Mouse (Mus musculus) intestine, embryonic 15.5 days (tissue): ENCODE results near the gene Sorbs2. TPM values are rescaled to one million over a fixed set of nuclear protein-coding genes. Genes with fewer than 3 reads are reported as not detected.
A peak's percentile ranks its signal among the peaks of the same experiment; 100 is the strongest.

Experiments used
- ATAC-seq: fragments of 200-750 bp; cut with Nextera tagmentation; 2 replicates; pipeline ENCODE4 v1.8.0; 2017; ENCODE audit warnings: moderate TSS enrichment, moderate library complexity
- H3K27ac ChIP-seq: fragments of 300-500 bp; sonication (generic); 2 replicates; pipeline ENCODE4 v1.5.1; 2015; ENCODE audit warnings: mild to moderate bottlenecking, inconsistent platforms
- H3K27me3 ChIP-seq: fragments of 300-500 bp; sonication (generic); replicated peaks from 2 replicates; pipeline ENCODE4 v1.6.1; 2015; ENCODE audit warnings: inconsistent platforms
- H3K36me3 ChIP-seq: fragments of 300-500 bp; sonication (generic); 2 replicates; pipeline ENCODE4 v1.6.1; 2015; ENCODE audit warnings: inconsistent platforms
- H3K4me1 ChIP-seq: fragments of 300-500 bp; sonication (generic); replicated peaks from 2 replicates; pipeline ENCODE4 v1.6.1; 2015; ENCODE audit warnings: inconsistent platforms
- H3K4me2 ChIP-seq: fragments of 300-500 bp; sonication (generic); replicated peaks from 2 replicates; pipeline ENCODE4 v1.6.1; 2015; ENCODE audit warnings: mild to moderate bottlenecking, inconsistent platforms
- H3K4me3 ChIP-seq: fragments of 300-500 bp; sonication (generic); replicated peaks from 2 replicates; pipeline ENCODE4 v1.5.1; 2015; ENCODE audit warnings: inconsistent platforms
- H3K9ac ChIP-seq: fragments of 300-500 bp; sonication (generic); 2 replicates; pipeline ENCODE4 v1.6.1; 2015; ENCODE audit warnings: inconsistent platforms
- H3K9me3 ChIP-seq: fragments of 300-500 bp; sonication (generic); 2 replicates; pipeline ENCODE4 v1.6.1; 2016; ENCODE audit warnings: inconsistent platforms
- WGBS: fragments of 180-500 bp; shearing (Covaris S2); methylation state at CpG from one replicate; pipeline ENCODE4 v1.1.7; 2015; 5-methylcytosine and 5-hydroxymethylcytosine counted together
- polyA plus RNA-seq: library from polyadenylated mRNA; unstranded; fragments of >200 nt; fragmentation: Nextera tagmentation; extraction: Ambion mirVana; gene quantifications from 2 replicates; pipeline ENCODE4 v1.2.1, GENCODE M21; 2015

Gene Sorbs2
- polyA plus RNA-seq, 1 experiment from 2014 or later: 25.3 TPM

- WGBS: 85% methylated on average over 1 of the region's 1 CpGs
- ATAC-seq: no peak
- Histone ChIP-seq H3K36me3 (no peaks in the 10 kb centered on the region), H3K4me1 (0 out of 2 replicates have a peak, but pooled peaks cover 6% of the 10 kb centered on the region), H3K9ac (no peak overlapping the region), H3K9me3 (no peaks in the 10 kb centered on the region), H3K27ac (no peak overlapping the region), H3K4me3 (no peak overlapping the region), H3K4me2 (no peak overlapping the region), H3K27me3 (no peaks in the 10 kb centered on the region)
Measured at GRCm38 (mm10) chr8:45583856-45584255, 76.3 kb downstream of the Sorbs2 start.

GRCm38 (mm10) chr8:45584390-45585052 is 76.9 kb downstream of the Sorbs2 start:
- WGBS: 68% methylated on average over 9 of the region's 9 CpGs
- H3K4me2 ChIP-seq: peak overlapping the region; percentile 9; the same call in 1 of the 2 replicates
- peak; percentile 88 for ATAC-seq

GRCm38 (mm10) chr8:45585158-45585557 is 77.6 kb downstream of the Sorbs2 start:
- WGBS: 39% methylated on average over 4 of the region's 4 CpGs
- Histone ChIP-seq H3K27me3 (no peaks in the 10 kb centered on the region), H3K4me1 (0 out of 2 replicates have a peak, but pooled peaks cover 6% of the 10 kb centered on the region), H3K27ac (peak overlapping the region; percentile 70), H3K9me3 (no peaks in the 10 kb centered on the region), H3K36me3 (no peaks in the 10 kb centered on the region), H3K9ac (no peak overlapping the region), H3K4me3 (no peak overlapping the region), H3K4me2 (peak overlapping the region; percentile 9; the same call in 1 of the 2 replicates)
- ATAC-seq: peak; percentile 81

More at GRCm38 (mm10) chr8:45584390-45585052, 76.9 kb downstream of the Sorbs2 start:
- Histone ChIP-seq H3K36me3 (no peaks in the 10 kb centered on the region), H3K4me1 (0 out of 2 replicates have a peak, but pooled peaks cover 6% of the 10 kb centered on the region), H3K27ac (peak overlapping the region; percentile 70), H3K9me3 (no peaks in the 10 kb centered on the region), H3K27me3 (no peaks in the 10 kb centered on the region), H3K9ac (no peak overlapping the region), H3K4me3 (no peak overlapping the region)

GRCm38 (mm10) chr8:45587011-45587410 is 79.4 kb downstream of the Sorbs2 start:
- no peaks in the 10 kb centered on the region for H3K27me3 ChIP-seq
- H3K4me1 ChIP-seq: 0 out of 2 replicates have a peak, but pooled peaks cover 9% of the 10 kb centered on the region
- H3K4me3 ChIP-seq: no peak overlapping the region
- no peaks in the 10 kb centered on the region for H3K36me3 ChIP-seq
- no peak for ATAC-seq
- H3K4me2 ChIP-seq: no peak overlapping the region
- H3K9me3 ChIP-seq: no peaks in the 10 kb centered on the region
- WGBS: 95% methylated on average over 9 of the region's 9 CpGs
- no peak overlapping the region for H3K9ac ChIP-seq
- H3K27ac ChIP-seq: no peak overlapping the region

GRCm38 (mm10) chr8:45591888-45592287 is 84.3 kb downstream of the Sorbs2 start:
- Histone ChIP-seq H3K27ac (no peak overlapping the region), H3K4me3 (no peak overlapping the region), H3K4me1 (0 out of 2 replicates have a peak, but pooled peaks cover 5% of the 10 kb centered on the region), H3K27me3 (no peaks in the 10 kb centered on the region), H3K36me3 (no peaks in the 10 kb centered on the region), H3K9me3 (no peaks in the 10 kb centered on the region), H3K4me2 (no peak overlapping the region), H3K9ac (no peak overlapping the region)
- WGBS: 72% methylated on average over 4 of the region's 4 CpGs
- no peak for ATAC-seq

GRCm38 (mm10) chr8:45593711-45594110 is 86.1 kb downstream of the Sorbs2 start:
- H3K36me3 ChIP-seq: no peaks in the 10 kb centered on the region
- H3K9ac ChIP-seq: no peak overlapping the region
- H3K4me2 ChIP-seq: no peak overlapping the region
- WGBS: 86% methylated on average over 5 of the region's 5 CpGs
- no peaks in the 10 kb centered on the region for H3K9me3 ChIP-seq
- H3K4me3 ChIP-seq: no peak overlapping the region
- ATAC-seq: no peak
- H3K4me1 ChIP-seq: 0 out of 2 replicates have a peak, but pooled peaks cover 3% of the 10 kb centered on the region
- H3K27ac ChIP-seq: no peak overlapping the region
- no peaks in the 10 kb centered on the region for H3K27me3 ChIP-seq

GRCm38 (mm10) chr8:45595983-45596382 is 88.4 kb downstream of the Sorbs2 start:
- Histone ChIP-seq H3K4me2 (no peak overlapping the region), H3K9ac (no peak overlapping the region), H3K4me3 (no peak overlapping the region), H3K36me3 (no peaks in the 10 kb centered on the region), H3K27ac (no peak overlapping the region), H3K4me1 (0 out of 2 replicates have a peak, but pooled peaks cover 3% of the 10 kb centered on the region), H3K9me3 (no peaks in the 10 kb centered on the region), H3K27me3 (no peaks in the 10 kb centered on the region)
- WGBS: 84% methylated on average over 1 of the region's 1 CpGs
- ATAC-seq: no peak

GRCm38 (mm10) chr8:45596591-45596990 is 89.0 kb downstream of the Sorbs2 start:
- H3K4me2 ChIP-seq: no peak overlapping the region
- 83% methylated on average over 2 of the region's 2 CpGs for WGBS
- H3K4me3 ChIP-seq: no peak overlapping the region
- H3K4me1 ChIP-seq: 0 out of 2 replicates have a peak, but pooled peaks cover 3% of the 10 kb centered on the region
- H3K9me3 ChIP-seq: no peaks in the 10 kb centered on the region
- H3K36me3 ChIP-seq: no peaks in the 10 kb centered on the region
- no peak overlapping the region for H3K9ac ChIP-seq
- H3K27ac ChIP-seq: no peak overlapping the region
- ATAC-seq: no peak
- H3K27me3 ChIP-seq: no peaks in the 10 kb centered on the region

GRCm38 (mm10) chr8:45597631-45598420 is 90.2 kb downstream of the Sorbs2 start:
- Histone ChIP-seq H3K4me2 (no peak overlapping the region), H3K9me3 (no peaks in the 10 kb centered on the region), H3K4me3 (no peak overlapping the region), H3K4me1 (no peaks in the 10 kb centered on the region), H3K36me3 (no peaks in the 10 kb centered on the region), H3K9ac (no peak overlapping the region), H3K27me3 (no peaks in the 10 kb centered on the region), H3K27ac (no peak overlapping the region)
- no peak for ATAC-seq
- WGBS: 81% methylated on average over 7 of the region's 7 CpGs

- H3K4me1 ChIP-seq: no peaks in the 10 kb centered on the region
- H3K27ac ChIP-seq: no peak overlapping the region
- H3K9me3 ChIP-seq: no peaks in the 10 kb centered on the region
- no peak overlapping the region for H3K4me2 ChIP-seq
- H3K27me3 ChIP-seq: no peaks in the 10 kb centered on the region
- no peak for ATAC-seq
- no peaks in the 10 kb centered on the region for H3K36me3 ChIP-seq
- WGBS: 72% methylated on average over 2 of the region's 2 CpGs
- H3K9ac ChIP-seq: no peak overlapping the region
- no peak overlapping the region for H3K4me3 ChIP-seq
Measured at GRCm38 (mm10) chr8:45598883-45599282, 91.3 kb downstream of the Sorbs2 start.

- Histone ChIP-seq H3K9me3 (no peaks in the 10 kb centered on the region), H3K4me2 (no peak overlapping the region)
- ATAC-seq: no peak
Measured at GRCm38 (mm10) chr8:45602019-45602418, 94.4 kb downstream of the Sorbs2 start.

GRCm38 (mm10) chr8:45605419-45605818 is 97.8 kb downstream of the Sorbs2 start:
- no peak overlapping the region for H3K27ac ChIP-seq
- no peak overlapping the region for H3K4me2 ChIP-seq
- no peak overlapping the region for H3K9ac ChIP-seq
- WGBS: 83% methylated on average over 1 of the region's 1 CpGs
- no peaks in the 10 kb centered on the region for H3K36me3 ChIP-seq
- no peaks in the 10 kb centered on the region for H3K27me3 ChIP-seq
- H3K9me3 ChIP-seq: no peaks in the 10 kb centered on the region
- H3K4me3 ChIP-seq: no peak overlapping the region
- H3K4me1 ChIP-seq: no peaks in the 10 kb centered on the region
- ATAC-seq: no peak

More at GRCm38 (mm10) chr8:45602019-45602418, 94.4 kb downstream of the Sorbs2 start:
- WGBS: 62% methylated on average over 4 of the region's 4 CpGs
- Histone ChIP-seq H3K9ac (no peak overlapping the region), H3K27me3 (no peaks in the 10 kb centered on the region), H3K27ac (no peak overlapping the region), H3K36me3 (no peaks in the 10 kb centered on the region), H3K4me3 (no peak overlapping the region), H3K4me1 (no peaks in the 10 kb centered on the region)
